8 mouse cellular contexts compared by ENCODE assay signal in genomic region chr12:3887515-3888325, GRCm38 (mm10).
DNase-seq lines count a peak whose midpoint lies in the region; ATAC-seq lines count a peak whose summit lies in the region.

No protein-coding gene starts in this region.

- no peak overlapping the region for H3K9ac ChIP-seq in hindbrain, embryonic 15.5 days
- H3K9ac ChIP-seq in midbrain, embryonic 11.5 days (ENCODE audit: low read length): no peak overlapping the region

- peak; percentile 96 for DNase-seq in heart, adult 11 months
- no peak for DNase-seq in heart, postnatal 36 days
- DNase-seq in forebrain, embryonic 10.5 days (ENCODE audit: extremely low spot score, low spot score): peak; percentile 59
- DNase-seq in layer of hippocampus, postnatal 36 days: peak; percentile 54 to 63
- peak; percentile 91 for DNase-seq in midbrain, embryonic 11.5 days (ENCODE audit: low spot score, missing footprints)
- no peak for DNase-seq in T-cell, adult 2 months (ENCODE audit: low spot score)
- DNase-seq in gastrocnemius, postnatal 14 days: no peak

- H3K4me3 ChIP-seq in forebrain, embryonic 10.5 days: peak overlapping the region; percentile 2
- H3K4me3 ChIP-seq in hindbrain, embryonic 15.5 days: no peak overlapping the region
- no peak overlapping the region for H3K4me3 ChIP-seq in midbrain, embryonic 11.5 days (ENCODE audit: low read depth, low read length)

- H3K36me3 ChIP-seq in forebrain, embryonic 10.5 days (replicated peaks): 0 out of 2 replicates have a peak, but pooled peaks cover 2% of the 10 kb centered on the region
- H3K36me3 ChIP-seq in hindbrain, embryonic 15.5 days: 0 out of 2 replicates have a peak, but pooled peaks cover 1% of the 10 kb centered on the region
- no peaks in the 10 kb centered on the region for H3K36me3 ChIP-seq in midbrain, embryonic 11.5 days (ENCODE audit: control insufficient read depth, insufficient read depth, low read length)

- peak; percentile 84 for ATAC-seq in hindbrain, embryonic 15.5 days (ENCODE audit: low FRiP score, low read depth)
- ATAC-seq in midbrain, embryonic 11.5 days (ENCODE audit: low FRiP score): peak; percentile 54

- H3K27ac ChIP-seq in forebrain, embryonic 10.5 days: peak overlapping the region; percentile 82
- H3K27ac ChIP-seq in hindbrain, embryonic 15.5 days (replicated peaks): peak overlapping the region; percentile 86
- H3K27ac ChIP-seq in midbrain, embryonic 11.5 days (ENCODE audit: low read depth, low read length): peak overlapping the region; percentile 49

- intact Hi-C loops in heart, postnatal 36 days (cut with DNase I): no loop called here
- intact Hi-C loops in gastrocnemius, postnatal 14 days (cut with DNase I; ENCODE audit: low total_unique reads): no loop called here

- H3K9me3 ChIP-seq in forebrain, embryonic 10.5 days: no peaks in the 10 kb centered on the region
- H3K9me3 ChIP-seq in hindbrain, embryonic 15.5 days: no peaks in the 10 kb centered on the region
- no peaks in the 10 kb centered on the region for H3K9me3 ChIP-seq in midbrain, embryonic 11.5 days (ENCODE audit: control insufficient read depth, low read length)

- WGBS in forebrain, embryonic 10.5 days: 51% methylated on average over 4 of the region's 4 CpGs
- WGBS in hindbrain, embryonic 15.5 days: 9% methylated on average over 4 of the region's 4 CpGs
- 34% methylated on average over 4 of the region's 4 CpGs for WGBS in midbrain, embryonic 11.5 days

- H3K27me3 ChIP-seq in forebrain, embryonic 10.5 days (ENCODE audit: poor library complexity, severe bottlenecking): peaks cover 38% of the 10 kb centered on the region
- no peaks in the 10 kb centered on the region for H3K27me3 ChIP-seq in hindbrain, embryonic 15.5 days
- peaks cover 3% of the 10 kb centered on the region for H3K27me3 ChIP-seq in midbrain, embryonic 11.5 days (ENCODE audit: control insufficient read depth, insufficient read depth, low read length)

- peaks cover 93% of the 10 kb centered on the region for H3K4me1 ChIP-seq in forebrain, embryonic 10.5 days
- peaks cover 78% of the 10 kb centered on the region for H3K4me1 ChIP-seq in hindbrain, embryonic 15.5 days (replicated peaks)
- H3K4me1 ChIP-seq in midbrain, embryonic 11.5 days (ENCODE audit: control insufficient read depth, insufficient read depth, low read length): peaks cover 60% of the 10 kb centered on the region

- H3K4me2 ChIP-seq in hindbrain, embryonic 15.5 days: peak overlapping the region; percentile 25
- no peak overlapping the region for H3K4me2 ChIP-seq in midbrain, embryonic 11.5 days

Comparison
In these comparisons a context has a peak if more than half of its experiments do, and no peak if none do; other contexts are left out.
1. DNase-seq: peak in heart, adult 11 months (single experiment), forebrain, embryonic 10.5 days (single experiment), layer of hippocampus, postnatal 36 days (2 of 2) and midbrain, embryonic 11.5 days (single experiment); none in heart, postnatal 36 days (0 of 2), T-cell, adult 2 months (single experiment) and gastrocnemius, postnatal 14 days (single experiment).
2. Peak in every context shown above with its lines, with median percentiles within 50 percentile points of each other: H3K27ac ChIP-seq.